Mouse (Mus musculus): ENCODE data around the gene P2rx6. TPM values are rescaled to one million over a fixed set of nuclear protein-coding genes. Genes with fewer than 3 reads are reported as not detected.
"Not testable (repeated sequence)": the region's sequence is repeated elsewhere in the genome, so short reads cannot be mapped to it uniquely, and the experiment has no call there.

Gene P2rx6
- polyA plus RNA-seq, 1 experiment from 2014 or later: 2.5 TPM

GRCm38 (mm10) chr16:17614740-17615139 lies 53.1 kb downstream of the P2rx6 start:
- WGBS: 93% methylated on average over 6 of the region's 6 CpGs
- not testable (repeated sequence) for H3K27ac ChIP-seq; H3K9me3 ChIP-seq (ENCODE audit: control insufficient read depth, low read length); H3K4me3 ChIP-seq (replicated peaks; ENCODE audit: low read length); ATAC-seq (ENCODE audit: low FRiP score); H3K4me2 ChIP-seq (replicated peaks); H3K27me3 ChIP-seq (ENCODE audit: control insufficient read depth, insufficient read depth, low read length); H3K4me1 ChIP-seq (replicated peaks; ENCODE audit: control insufficient read depth, insufficient read depth, low read length); DNase-seq (ENCODE audit: low spot score); H3K36me3 ChIP-seq (replicated peaks; ENCODE audit: control insufficient read depth, insufficient read depth); H3K9ac ChIP-seq

- H3K36me3 ChIP-seq (replicated peaks; ENCODE audit: control insufficient read depth, insufficient read depth): no peaks in the 10 kb centered on the region
- H3K4me3 ChIP-seq (replicated peaks; ENCODE audit: low read length): no peak overlapping the region
- no peak overlapping the region for H3K27ac ChIP-seq
- no peaks in the 10 kb centered on the region for H3K27me3 ChIP-seq (ENCODE audit: control insufficient read depth, insufficient read depth, low read length)
- no peak overlapping the region for H3K9ac ChIP-seq
- WGBS: 89% methylated on average over 5 of the region's 5 CpGs
- H3K9me3 ChIP-seq (ENCODE audit: control insufficient read depth, low read length): no peaks in the 10 kb centered on the region
- no peak overlapping the region for H3K4me2 ChIP-seq (replicated peaks)
- H3K4me1 ChIP-seq (replicated peaks; ENCODE audit: control insufficient read depth, insufficient read depth, low read length): 0 out of 2 replicates have a peak, but pooled peaks cover 6% of the 10 kb centered on the region
- DNase-seq (ENCODE audit: low spot score) (no peak), ATAC-seq (ENCODE audit: low FRiP score) (no peak)
These were observed 54.5 kb downstream of the P2rx6 start for GRCm38 (mm10) chr16:17616212-17616611.

GRCm38 (mm10) chr16:17617922-17618565 lies 56.4 kb downstream of the P2rx6 start:
- no peak overlapping the region for H3K27ac ChIP-seq
- H3K9me3 ChIP-seq (ENCODE audit: control insufficient read depth, low read length): no peaks in the 10 kb centered on the region
- no peak overlapping the region for H3K4me3 ChIP-seq (replicated peaks; ENCODE audit: low read length)
- ATAC-seq (ENCODE audit: low FRiP score): no peak; the same call in 1 of the 2 replicates
- H3K4me2 ChIP-seq (replicated peaks): no peak overlapping the region
- H3K4me1 ChIP-seq (replicated peaks; ENCODE audit: control insufficient read depth, insufficient read depth, low read length): 0 out of 2 replicates have a peak, but pooled peaks cover 6% of the 10 kb centered on the region
- WGBS: 12% methylated on average over 13 of the region's 13 CpGs
- no peak overlapping the region; the same call in 1 of the 2 replicates for H3K9ac ChIP-seq
- DNase-seq (ENCODE audit: low spot score): no peak
- no peaks in the 10 kb centered on the region for H3K27me3 ChIP-seq (ENCODE audit: control insufficient read depth, insufficient read depth, low read length)
- H3K36me3 ChIP-seq (replicated peaks; ENCODE audit: control insufficient read depth, insufficient read depth): peaks cover 15% of the 10 kb centered on the region

- H3K4me3 ChIP-seq (replicated peaks; ENCODE audit: low read length): peak within 1 kb of the TSS; percentile 84
- no peak within 1 kb of the TSS for H3K27ac ChIP-seq
- no peaks in the 10 kb centered on the region for H3K27me3 ChIP-seq (ENCODE audit: control insufficient read depth, insufficient read depth, low read length)
- peak within 1 kb of the TSS; percentile 65 for H3K4me2 ChIP-seq (replicated peaks)
- peak within 1 kb of the TSS; percentile 81 for H3K9ac ChIP-seq
- H3K9me3 ChIP-seq (ENCODE audit: control insufficient read depth, low read length): no peaks in the 10 kb centered on the region
- ATAC-seq (ENCODE audit: low FRiP score): peak; percentile 86
- 3% methylated on average over 60 of the region's 60 CpGs for WGBS
- H3K36me3 ChIP-seq (replicated peaks; ENCODE audit: control insufficient read depth, insufficient read depth): peaks cover 27% of the 10 kb centered on the region
- 0 out of 2 replicates have a peak, but pooled peaks cover 6% of the 10 kb centered on the region for H3K4me1 ChIP-seq (replicated peaks; ENCODE audit: control insufficient read depth, insufficient read depth, low read length)
- peak; percentile 96 for DNase-seq (ENCODE audit: low spot score)
These were observed 57.8 kb downstream of the P2rx6 start, which contains the start of gene Smpd4 for GRCm38 (mm10) chr16:17619198-17620105. Smpd4 (plus strand) TSS chr16:17619354.

GRCm38 (mm10) chr16:17621936-17622335 lies 60.3 kb downstream of the P2rx6 start:
- DNase-seq (ENCODE audit: low spot score) (no peak), ATAC-seq (ENCODE audit: low FRiP score) (no peak)
- H3K4me1 ChIP-seq (replicated peaks; ENCODE audit: control insufficient read depth, insufficient read depth, low read length): 0 out of 2 replicates have a peak, but pooled peaks cover 6% of the 10 kb centered on the region
- 91% methylated on average over 1 of the region's 1 CpGs for WGBS
- H3K9ac ChIP-seq: no peak overlapping the region
- no peaks in the 10 kb centered on the region for H3K27me3 ChIP-seq (ENCODE audit: control insufficient read depth, insufficient read depth, low read length)
- H3K36me3 ChIP-seq (replicated peaks; ENCODE audit: control insufficient read depth, insufficient read depth): peaks cover 42% of the 10 kb centered on the region
- no peak overlapping the region for H3K27ac ChIP-seq
- no peaks in the 10 kb centered on the region for H3K9me3 ChIP-seq (ENCODE audit: control insufficient read depth, low read length)
- no peak overlapping the region for H3K4me2 ChIP-seq (replicated peaks)
- no peak overlapping the region for H3K4me3 ChIP-seq (replicated peaks; ENCODE audit: low read length)

GRCm38 (mm10) chr16:17625488-17626268 lies 64.0 kb downstream of the P2rx6 start:
- no peaks in the 10 kb centered on the region for H3K27me3 ChIP-seq (ENCODE audit: control insufficient read depth, insufficient read depth, low read length)
- no peak overlapping the region for H3K4me2 ChIP-seq (replicated peaks)
- peaks cover 76% of the 10 kb centered on the region for H3K36me3 ChIP-seq (replicated peaks; ENCODE audit: control insufficient read depth, insufficient read depth)
- H3K27ac ChIP-seq: no peak overlapping the region
- 72% methylated on average over 8 of the region's 8 CpGs for WGBS
- no peaks in the 10 kb centered on the region for H3K4me1 ChIP-seq (replicated peaks; ENCODE audit: control insufficient read depth, insufficient read depth, low read length)
- H3K9ac ChIP-seq: no peak overlapping the region
- DNase-seq (ENCODE audit: low spot score) (peak; percentile 63), ATAC-seq (ENCODE audit: low FRiP score) (peak; percentile 68; the same call in 1 of the 2 replicates)
- no peak overlapping the region for H3K4me3 ChIP-seq (replicated peaks; ENCODE audit: low read length)
- H3K9me3 ChIP-seq (ENCODE audit: control insufficient read depth, low read length): no peaks in the 10 kb centered on the region

GRCm38 (mm10) chr16:17626269-17626555 lies 64.5 kb downstream of the P2rx6 start:
- H3K27ac ChIP-seq: no peak overlapping the region
- DNase-seq (ENCODE audit: low spot score) (no peak), ATAC-seq (ENCODE audit: low FRiP score) (no peak)
- WGBS: 97% methylated on average over 5 of the region's 5 CpGs
- no peak overlapping the region for H3K4me3 ChIP-seq (replicated peaks; ENCODE audit: low read length)
- no peaks in the 10 kb centered on the region for H3K27me3 ChIP-seq (ENCODE audit: control insufficient read depth, insufficient read depth, low read length)
- H3K9ac ChIP-seq: no peak overlapping the region
- H3K4me1 ChIP-seq (replicated peaks; ENCODE audit: control insufficient read depth, insufficient read depth, low read length): no peaks in the 10 kb centered on the region
- no peaks in the 10 kb centered on the region for H3K9me3 ChIP-seq (ENCODE audit: control insufficient read depth, low read length)
- H3K4me2 ChIP-seq (replicated peaks): no peak overlapping the region
- H3K36me3 ChIP-seq (replicated peaks; ENCODE audit: control insufficient read depth, insufficient read depth): peaks cover 80% of the 10 kb centered on the region

Measured in hindbrain, embryonic 14.5 days (tissue).